Mouse (Mus musculus) common myeloid progenitor, adult 5-6 weeks (primary cell): ENCODE measurements around the gene Rlbp1. TPM values are rescaled to one million over a fixed set of nuclear protein-coding genes. Genes with fewer than 3 reads are reported as not detected.

Source experiments
- ATAC-seq: replicated peaks from 2 replicates; pipeline ENCODE4 v1.8.0; 2016; ENCODE audit warnings: low read depth, mild to moderate bottlenecking, moderate TSS enrichment, inconsistent platforms; ENCODE audit not compliant: poor library complexity, severe bottlenecking
- total RNA-seq: library from RNA; stranded (forward); fragments of 200-1000, 187-1606 nt; gene quantifications from 2 replicates; pipeline ENCODE4 v1.2.3, GENCODE M21; 2017

Rlbp1 gene
- total RNA-seq, result not detected in 2 replicates

- no peak for ATAC-seq
These were observed at the start of gene Rlbp1 for GRCm38 (mm10) chr7:79386422-79387133. Gene Rlbp1, minus strand, starts transcription at chr7:79387048.

- no peak for ATAC-seq
These were observed 41.4 kb upstream of the Rlbp1 start for GRCm38 (mm10) chr7:79428243-79428642.

GRCm38 (mm10) chr7:79425804-79426203 is 39.0 kb upstream of the Rlbp1 start:
- ATAC-seq, result no peak

GRCm38 (mm10) chr7:79422876-79423275 is 36.0 kb upstream of the Rlbp1 start:
- ATAC-seq, result no peak

GRCm38 (mm10) chr7:79419950-79420349 is 33.1 kb upstream of the Rlbp1 start:
- ATAC-seq, result no peak

- ATAC-seq, result no peak
These were observed 27.9 kb upstream of the Rlbp1 start for GRCm38 (mm10) chr7:79414449-79415375.

- ATAC-seq, result no peak
These were observed 13.4 kb upstream of the Rlbp1 start for GRCm38 (mm10) chr7:79400296-79400695.

GRCm38 (mm10) chr7:79398971-79399370 is 12.1 kb upstream of the Rlbp1 start:
- no peak for ATAC-seq

GRCm38 (mm10) chr7:79398426-79398825 is 11.6 kb upstream of the Rlbp1 start:
- no peak for ATAC-seq

GRCm38 (mm10) chr7:79397446-79397963 is 10.7 kb upstream of the Rlbp1 start:
- ATAC-seq, result no peak

GRCm38 (mm10) chr7:79395186-79395585 is 8.3 kb upstream of the Rlbp1 start:
- ATAC-seq, result no peak

- ATAC-seq, result no peak
These were observed 7.8 kb upstream of the Rlbp1 start for GRCm38 (mm10) chr7:79394666-79395065.

GRCm38 (mm10) chr7:79393924-79394323 is 7.1 kb upstream of the Rlbp1 start:
- no peak for ATAC-seq

GRCm38 (mm10) chr7:79392860-79393513 is 6.1 kb upstream of the Rlbp1 start:
- ATAC-seq, result peak; percentile 41

GRCm38 (mm10) chr7:79391883-79392649 is 5.2 kb upstream of the Rlbp1 start, which contains the start of gene Fanci:
Gene Fanci, plus strand, starts transcription at chr7:79391929.
- ATAC-seq, result peak; percentile 83

- 0 out of 2 replicates have a peak, but pooled peaks have one; percentile 1 for ATAC-seq
These were observed 4.6 kb upstream of the Rlbp1 start for GRCm38 (mm10) chr7:79391471-79391870.

GRCm38 (mm10) chr7:79390141-79390708 is 3.4 kb upstream of the Rlbp1 start:
- ATAC-seq, result no peak

- no peak for ATAC-seq
These were observed 1.9 kb upstream of the Rlbp1 start for GRCm38 (mm10) chr7:79388671-79389206.

- no peak for ATAC-seq
These were observed 1.1 kb upstream of the Rlbp1 start for GRCm38 (mm10) chr7:79387991-79388390.
